28 mouse cellular contexts compared by ENCODE assay signal in the genomic region with DNA sequence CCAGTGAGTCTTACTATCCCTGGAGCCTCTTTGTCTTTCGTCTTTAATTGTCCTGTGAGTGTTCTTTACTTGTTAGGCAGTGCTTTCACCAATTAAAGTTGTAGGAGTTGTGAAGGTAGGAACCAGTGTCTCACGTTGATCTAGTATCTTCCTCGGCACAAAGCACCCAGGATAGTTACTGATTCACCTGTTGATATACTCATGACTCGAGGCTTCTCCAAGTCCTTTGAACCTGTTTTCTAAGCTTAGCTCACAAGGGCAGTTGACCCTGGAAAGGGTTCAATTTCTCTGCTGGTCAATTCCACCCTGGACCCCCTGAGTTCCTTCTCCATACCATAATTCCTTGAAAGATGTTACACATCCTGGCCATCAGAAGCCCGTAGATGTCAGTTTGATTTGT.
"Had no signal": no experiment of that assay in that cellular context is flagged by ENCODE, and none has a peak within 500 bp of the region (broad histone marks: within the 10 kb centered on the region; RNA-seq: fewer than 3 reads in every experiment).

No protein-coding gene starts in this region.

- H3K27ac ChIP-seq: embryonic facial prominence, embryonic 10.5 days; embryonic facial prominence, embryonic 12.5 days; embryonic facial prominence, embryonic 13.5 days; embryonic facial prominence, embryonic 15.5 days; forebrain, embryonic 10.5 days; forebrain, embryonic 12.5 days; forebrain, embryonic 13.5 days; forebrain, embryonic 15.5 days; gastrocnemius, adult 2 months; heart, adult 2 months had no signal

- H3K27me3 ChIP-seq: embryonic facial prominence, embryonic 12.5 days; embryonic facial prominence, embryonic 13.5 days; embryonic facial prominence, embryonic 15.5 days; forebrain, embryonic 13.5 days; forebrain, embryonic 15.5 days had no signal

- H3K9ac ChIP-seq: embryonic facial prominence, embryonic 12.5 days; embryonic facial prominence, embryonic 13.5 days; embryonic facial prominence, embryonic 15.5 days; forebrain, embryonic 12.5 days; forebrain, embryonic 13.5 days; forebrain, embryonic 15.5 days; forebrain, postnatal 0 days had no signal

- H3K4me3 ChIP-seq: embryonic facial prominence, embryonic 10.5 days; embryonic facial prominence, embryonic 12.5 days; embryonic facial prominence, embryonic 13.5 days; embryonic facial prominence, embryonic 15.5 days; erythroblast, embryonic 14.5 days; forebrain, embryonic 10.5 days; forebrain, embryonic 12.5 days; forebrain, embryonic 13.5 days; forebrain, embryonic 15.5 days; gastrocnemius, adult 2 months; heart, adult 2 months had no signal

- H3K4me2 ChIP-seq: embryonic facial prominence, embryonic 12.5 days; embryonic facial prominence, embryonic 13.5 days; embryonic facial prominence, embryonic 15.5 days; forebrain, embryonic 12.5 days; forebrain, embryonic 13.5 days; forebrain, embryonic 15.5 days had no signal

- H3K4me1 ChIP-seq: embryonic facial prominence, embryonic 10.5 days; embryonic facial prominence, embryonic 12.5 days; embryonic facial prominence, embryonic 13.5 days; embryonic facial prominence, embryonic 15.5 days; forebrain, embryonic 12.5 days had no signal

- DNase-seq: cerebellum, adult 2 months; cerebellum, adult 8-10 months; cerebellum, adult 9-11 months; cerebellum, postnatal 10 days; cerebellum, postnatal 14 days; cerebellum, postnatal 25 days; cerebellum, postnatal 36 days; embryo, embryonic 11 days; forebrain, postnatal 0 days; gastrocnemius, adult 2 months; gastrocnemius, postnatal 10 days; gastrocnemius, postnatal 14 days; gastrocnemius, postnatal 25 days; gastrocnemius, postnatal 36 days; heart, adult 11 months; heart, adult 18-20 months; heart, adult 2 months had no signal

- ATAC-seq: forebrain, embryonic 13.5 days; forebrain, embryonic 14.5 days; forebrain, embryonic 15.5 days; forebrain, embryonic 16.5 days; forebrain, postnatal 0 days had no signal

- H3K36me3 ChIP-seq: embryonic facial prominence, embryonic 10.5 days; embryonic facial prominence, embryonic 12.5 days; embryonic facial prominence, embryonic 13.5 days; embryonic facial prominence, embryonic 15.5 days; forebrain, embryonic 10.5 days; forebrain, embryonic 12.5 days; forebrain, embryonic 15.5 days had no signal

- H3K9me3 ChIP-seq: embryonic facial prominence, embryonic 10.5 days; embryonic facial prominence, embryonic 12.5 days; embryonic facial prominence, embryonic 13.5 days; embryonic facial prominence, embryonic 15.5 days; forebrain, embryonic 10.5 days; forebrain, embryonic 12.5 days; forebrain, embryonic 13.5 days; forebrain, embryonic 15.5 days had no signal
